Mouse (Mus musculus): Measurements from ENCODE around the gene Manf. TPM values are rescaled to one million over a fixed set of nuclear protein-coding genes. Genes with fewer than 3 reads are reported as not detected.

The Manf gene
- polyA plus RNA-seq, 1 experiment from 2014 or later = 188 TPM

DNA sequence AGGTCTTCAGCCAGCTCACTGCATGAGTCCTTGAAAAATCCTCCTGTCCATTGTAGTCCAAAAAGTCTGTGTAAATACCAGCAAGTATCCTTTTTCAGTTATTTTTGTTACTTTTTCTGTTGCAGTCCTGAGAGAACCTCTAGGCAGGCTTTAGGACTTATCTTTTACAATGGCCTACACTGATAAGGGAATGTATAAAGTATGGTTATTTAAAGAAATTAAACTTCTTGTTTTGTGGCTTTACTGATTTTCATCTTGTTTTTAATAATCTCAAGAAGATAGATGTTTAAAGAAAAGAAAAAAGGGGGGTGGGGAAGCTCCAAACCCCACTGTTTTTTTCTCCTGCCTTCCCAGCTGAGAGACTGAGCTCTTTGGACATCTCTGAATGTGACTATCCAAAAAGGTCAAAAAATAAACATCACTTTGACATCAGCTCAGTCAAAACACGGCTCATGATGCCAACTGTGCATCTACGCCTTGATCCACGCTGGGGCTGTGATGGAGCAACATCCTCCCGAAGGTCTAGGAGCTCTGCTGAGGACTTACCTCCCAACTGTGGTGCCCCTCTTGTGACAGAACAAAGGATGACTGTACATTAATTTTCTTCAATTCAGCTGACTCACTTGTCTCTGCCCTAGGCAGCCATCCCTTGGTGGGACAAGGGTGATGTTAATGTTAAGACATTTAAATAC lies 11.5 kb upstream of the Manf start:
- Histone ChIP-seq H3K27ac (ENCODE audit: low read depth, low read length) (no peak overlapping the region), H3K9ac (ENCODE audit: low read depth, low read length) (no peak overlapping the region), H3K36me3 (ENCODE audit: control insufficient read depth, insufficient read depth, low read length) (peaks cover 26% of the 10 kb centered on the region), H3K4me2 (ENCODE audit: low read length) (no peak overlapping the region), H3K9me3 (ENCODE audit: control insufficient read depth, low read length) (no peaks in the 10 kb centered on the region), H3K4me1 (ENCODE audit: control insufficient read depth, insufficient read depth, low read depth, low read length) (no peaks in the 10 kb centered on the region), H3K27me3 (replicated peaks; ENCODE audit: control insufficient read depth, insufficient read depth, low read length) (no peaks in the 10 kb centered on the region), H3K4me3 (ENCODE audit: low read length) (no peak overlapping the region)
- peak; percentile 27; the same call in 1 of the 2 replicates for ATAC-seq
- WGBS = 80% methylated on average over 4 of the region's 4 CpGs

DNA sequence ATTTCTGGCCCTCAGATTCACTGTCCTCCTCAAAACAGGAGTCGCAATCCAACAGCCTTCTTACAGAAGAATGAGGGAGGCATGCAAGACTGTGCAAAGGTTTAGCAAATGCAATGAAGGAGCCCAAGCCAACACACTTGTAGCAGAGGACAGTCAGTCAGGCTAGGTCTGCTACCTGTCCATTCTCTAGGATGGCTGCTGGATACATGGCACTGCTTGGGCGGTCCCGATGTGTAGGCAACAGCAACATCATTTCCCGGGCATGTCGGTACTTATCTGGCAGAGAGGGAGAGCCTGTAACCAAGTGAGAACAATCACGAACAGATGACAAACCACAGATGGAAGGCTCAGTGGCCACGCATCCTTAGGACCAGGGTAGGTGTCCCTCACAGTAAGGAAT lies 9.8 kb upstream of the Manf start:
- Histone ChIP-seq H3K9me3 (ENCODE audit: control insufficient read depth, low read length) (no peaks in the 10 kb centered on the region), H3K9ac (ENCODE audit: low read depth, low read length) (no peak overlapping the region), H3K4me3 (ENCODE audit: low read length) (no peak overlapping the region), H3K27me3 (replicated peaks; ENCODE audit: control insufficient read depth, insufficient read depth, low read length) (no peaks in the 10 kb centered on the region), H3K4me1 (ENCODE audit: control insufficient read depth, insufficient read depth, low read depth, low read length) (no peaks in the 10 kb centered on the region), H3K36me3 (ENCODE audit: control insufficient read depth, insufficient read depth, low read length) (peaks cover 30% of the 10 kb centered on the region), H3K4me2 (ENCODE audit: low read length) (no peak overlapping the region), H3K27ac (ENCODE audit: low read depth, low read length) (no peak overlapping the region)
- ATAC-seq = no peak
- 98% methylated on average over 7 of the region's 7 CpGs for WGBS

DNA sequence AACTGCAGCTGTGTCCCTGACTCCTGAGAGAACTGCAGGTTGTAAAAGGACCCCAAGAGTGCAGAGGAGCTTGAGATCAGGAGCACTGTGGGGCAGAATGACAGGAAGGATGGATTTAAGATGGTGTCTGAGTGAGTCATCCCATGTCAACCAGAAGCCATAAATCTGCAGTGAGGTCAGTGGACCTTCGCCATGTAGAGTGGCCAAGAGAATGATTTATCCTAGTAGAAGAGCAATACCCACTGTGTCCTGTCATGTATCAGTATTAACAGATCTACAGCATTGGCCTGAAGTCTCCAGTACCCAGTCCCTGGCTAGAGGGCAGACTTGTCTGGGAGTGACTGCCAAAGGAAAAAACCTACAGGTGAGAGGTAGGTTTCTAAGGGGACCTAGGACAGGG lies 7.1 kb upstream of the Manf start:
- no peak for ATAC-seq
- no peak overlapping the region for H3K27ac ChIP-seq (ENCODE audit: low read depth, low read length)
- H3K4me3 ChIP-seq (ENCODE audit: low read length) = no peak overlapping the region
- H3K4me2 ChIP-seq (ENCODE audit: low read length) = no peak overlapping the region
- H3K27me3 ChIP-seq (replicated peaks; ENCODE audit: control insufficient read depth, insufficient read depth, low read length) = no peaks in the 10 kb centered on the region
- no peak overlapping the region for H3K9ac ChIP-seq (ENCODE audit: low read depth, low read length)
- H3K4me1 ChIP-seq (ENCODE audit: control insufficient read depth, insufficient read depth, low read depth, low read length) = no peaks in the 10 kb centered on the region
- H3K9me3 ChIP-seq (ENCODE audit: control insufficient read depth, low read length) = no peaks in the 10 kb centered on the region
- peaks cover 27% of the 10 kb centered on the region for H3K36me3 ChIP-seq (ENCODE audit: control insufficient read depth, insufficient read depth, low read length)
- WGBS = 82% methylated on average over 1 of the region's 1 CpGs

DNA sequence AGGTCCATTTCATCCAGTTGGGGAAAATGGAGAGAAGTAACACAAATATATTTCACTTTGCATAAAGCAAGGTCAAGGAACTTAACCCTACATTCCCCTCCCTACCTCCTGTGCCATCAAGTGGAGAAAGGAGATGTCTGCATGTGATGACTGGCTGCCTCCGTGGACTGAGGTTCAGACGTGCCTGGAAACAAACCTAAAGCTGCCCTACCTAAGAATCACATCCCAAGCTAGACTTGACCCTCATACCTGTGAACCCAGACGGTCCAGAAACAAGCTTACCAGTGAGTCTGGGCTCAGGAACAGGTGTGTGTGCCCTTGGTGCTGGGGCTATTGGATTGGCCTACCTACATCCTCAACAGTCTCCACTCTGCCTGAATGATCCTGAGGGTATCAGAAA lies 1.5 kb upstream of the Manf start:
- H3K4me3 ChIP-seq (ENCODE audit: low read length) = no peak overlapping the region
- H3K27ac ChIP-seq (ENCODE audit: low read depth, low read length) = no peak overlapping the region
- H3K27me3 ChIP-seq (replicated peaks; ENCODE audit: control insufficient read depth, insufficient read depth, low read length) = no peaks in the 10 kb centered on the region
- H3K9me3 ChIP-seq (ENCODE audit: control insufficient read depth, low read length) = no peaks in the 10 kb centered on the region
- H3K4me1 ChIP-seq (ENCODE audit: control insufficient read depth, insufficient read depth, low read depth, low read length) = peaks cover 16% of the 10 kb centered on the region
- H3K36me3 ChIP-seq (ENCODE audit: control insufficient read depth, insufficient read depth, low read length) = peaks cover 23% of the 10 kb centered on the region
- WGBS = 58% methylated on average over 3 of the region's 3 CpGs
- H3K4me2 ChIP-seq (ENCODE audit: low read length) = peak overlapping the region; percentile 3; the same call in 1 of the 2 replicates
- ATAC-seq = no peak
- no peak overlapping the region for H3K9ac ChIP-seq (ENCODE audit: low read depth, low read length)

DNA sequence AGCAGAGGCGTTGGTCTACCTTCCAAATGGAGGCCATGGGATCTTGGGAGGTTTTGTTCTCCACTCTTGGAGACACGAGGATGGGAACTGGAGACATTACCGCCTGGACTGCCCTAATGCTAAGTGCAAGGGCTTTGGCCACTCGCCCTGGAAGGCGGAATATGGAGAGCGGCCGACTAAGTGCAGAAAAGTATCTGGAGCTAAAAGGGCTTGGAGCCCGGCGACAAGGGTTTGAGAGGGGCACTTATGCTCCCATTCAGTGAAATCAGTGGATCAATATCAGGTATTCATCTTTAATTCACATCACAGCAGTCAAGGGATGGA lies 735 bp upstream of the Manf start:
- under 1% methylated on average over 9 of the region's 9 CpGs for WGBS
- Histone ChIP-seq H3K4me1 (ENCODE audit: control insufficient read depth, insufficient read depth, low read depth, low read length) (peaks cover 18% of the 10 kb centered on the region), H3K4me2 (ENCODE audit: low read length) (peak overlapping the region; percentile 73), H3K9me3 (ENCODE audit: control insufficient read depth, low read length) (no peaks in the 10 kb centered on the region), H3K9ac (ENCODE audit: low read depth, low read length) (peak overlapping the region; percentile 68), H3K36me3 (ENCODE audit: control insufficient read depth, insufficient read depth, low read length) (peaks cover 28% of the 10 kb centered on the region), H3K27me3 (replicated peaks; ENCODE audit: control insufficient read depth, insufficient read depth, low read length) (no peaks in the 10 kb centered on the region), H3K4me3 (ENCODE audit: low read length) (peak overlapping the region; percentile 69), H3K27ac (ENCODE audit: low read depth, low read length) (peak overlapping the region; percentile 82)
- no peak for ATAC-seq

DNA sequence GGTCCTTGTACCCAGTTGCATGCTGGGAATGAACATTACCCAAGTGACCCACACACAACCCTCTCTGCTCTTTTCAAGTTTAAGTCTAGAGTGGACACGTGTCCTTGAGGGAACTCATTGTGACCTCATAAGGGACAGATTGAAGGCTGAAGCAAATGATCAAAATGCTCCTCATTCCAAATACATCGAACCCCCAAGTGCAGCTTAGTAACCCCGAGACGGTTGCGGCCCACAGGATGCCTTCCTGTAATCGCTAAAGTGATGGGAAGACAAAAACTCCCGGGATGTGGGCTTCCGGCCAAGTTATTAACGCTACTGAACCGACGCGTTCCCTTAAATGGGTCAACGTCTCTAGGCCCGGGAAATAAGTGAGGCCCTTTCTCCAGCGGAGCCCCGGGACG lies 438 bp downstream of the Manf start:
- under 1% methylated on average over 17 of the region's 17 CpGs for WGBS
- Histone ChIP-seq H3K36me3 (ENCODE audit: control insufficient read depth, insufficient read depth, low read length) (peaks cover 20% of the 10 kb centered on the region), H3K9me3 (ENCODE audit: control insufficient read depth, low read length) (no peaks in the 10 kb centered on the region), H3K27ac (ENCODE audit: low read depth, low read length) (peak overlapping the region; percentile 85), H3K4me2 (ENCODE audit: low read length) (peak overlapping the region; percentile 77), H3K4me1 (ENCODE audit: control insufficient read depth, insufficient read depth, low read depth, low read length) (peaks cover 20% of the 10 kb centered on the region), H3K27me3 (replicated peaks; ENCODE audit: control insufficient read depth, insufficient read depth, low read length) (no peaks in the 10 kb centered on the region), H3K9ac (ENCODE audit: low read depth, low read length) (peak overlapping the region; percentile 83), H3K4me3 (ENCODE audit: low read length) (peak overlapping the region; percentile 69)
- no peak for ATAC-seq

DNA sequence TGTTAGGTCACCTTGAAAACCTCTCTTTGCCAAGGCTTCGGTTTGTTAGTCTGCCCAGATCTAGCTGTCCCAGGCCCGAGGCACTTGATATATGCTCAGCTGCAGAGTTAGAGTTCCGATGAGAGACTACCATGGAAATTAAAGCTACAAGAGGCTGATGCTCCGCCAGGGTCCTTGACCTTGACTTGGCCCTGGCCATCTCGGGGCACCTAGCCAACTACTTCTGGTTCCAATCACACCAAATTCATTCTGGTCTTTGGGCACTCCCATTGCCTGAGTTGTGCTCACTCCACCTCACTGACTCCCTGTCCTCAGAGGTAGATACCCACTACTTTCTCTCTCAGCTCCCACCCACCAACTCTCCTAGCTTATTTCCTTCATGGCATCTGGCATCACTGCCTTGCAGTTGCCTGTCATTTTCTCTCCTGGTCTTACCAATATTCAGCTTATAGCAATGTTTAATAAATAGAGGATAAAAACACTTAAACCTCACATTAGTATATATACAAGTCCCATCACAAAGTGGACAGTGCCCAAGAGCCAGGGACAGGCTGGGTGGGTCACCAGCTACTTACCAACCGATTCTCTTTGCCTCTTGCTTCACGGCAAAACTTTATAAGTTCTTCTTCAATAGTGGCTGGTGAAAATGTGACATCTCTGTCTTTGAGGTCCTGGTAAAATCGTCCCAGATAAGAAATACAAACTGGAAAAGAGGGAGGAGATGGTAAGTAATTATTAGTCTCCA lies 1.1 kb downstream of the Manf start:
- Histone ChIP-seq H3K9ac (ENCODE audit: low read depth, low read length) (peak overlapping the region; percentile 83; the same call in 1 of the 2 replicates), H3K9me3 (ENCODE audit: control insufficient read depth, low read length) (no peaks in the 10 kb centered on the region), H3K27me3 (replicated peaks; ENCODE audit: control insufficient read depth, insufficient read depth, low read length) (no peaks in the 10 kb centered on the region), H3K4me1 (ENCODE audit: control insufficient read depth, insufficient read depth, low read depth, low read length) (peaks cover 23% of the 10 kb centered on the region), H3K4me3 (ENCODE audit: low read length) (peak overlapping the region; percentile 69), H3K36me3 (ENCODE audit: control insufficient read depth, insufficient read depth, low read length) (peaks cover 19% of the 10 kb centered on the region), H3K27ac (ENCODE audit: low read depth, low read length) (no peak overlapping the region), H3K4me2 (ENCODE audit: low read length) (peak overlapping the region; percentile 77)
- ATAC-seq = no peak
- WGBS = 71% methylated on average over 8 of the region's 8 CpGs

DNA sequence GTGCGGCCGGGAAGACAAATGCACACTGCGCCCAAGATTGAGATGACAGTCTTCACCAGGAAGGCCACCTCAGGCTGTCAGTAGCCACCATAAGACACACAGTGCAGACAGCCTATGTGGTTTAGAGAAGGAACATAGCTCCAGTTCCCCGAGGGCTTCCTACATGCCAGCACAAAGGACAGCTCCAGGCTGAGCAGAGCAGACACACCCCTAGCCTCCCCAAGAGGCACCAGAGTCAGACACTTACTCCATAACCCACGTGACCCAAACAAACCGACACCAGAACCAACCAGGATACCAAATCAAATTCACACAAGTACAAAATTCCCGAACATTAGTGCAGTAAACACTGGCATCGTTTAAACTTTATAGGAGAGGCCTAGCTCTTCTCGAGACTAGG lies 2.5 kb downstream of the Manf start:
- H3K27me3 ChIP-seq (replicated peaks; ENCODE audit: control insufficient read depth, insufficient read depth, low read length) = no peaks in the 10 kb centered on the region
- H3K27ac ChIP-seq (ENCODE audit: low read depth, low read length) = no peak overlapping the region
- WGBS = 87% methylated on average over 9 of the region's 9 CpGs
- H3K4me1 ChIP-seq (ENCODE audit: control insufficient read depth, insufficient read depth, low read depth, low read length) = peaks cover 34% of the 10 kb centered on the region
- no peak overlapping the region for H3K4me3 ChIP-seq (ENCODE audit: low read length)
- no peaks in the 10 kb centered on the region for H3K9me3 ChIP-seq (ENCODE audit: control insufficient read depth, low read length)
- H3K36me3 ChIP-seq (ENCODE audit: control insufficient read depth, insufficient read depth, low read length) = peaks cover 23% of the 10 kb centered on the region
- no peak overlapping the region for H3K9ac ChIP-seq (ENCODE audit: low read depth, low read length)
- no peak overlapping the region for H3K4me2 ChIP-seq (ENCODE audit: low read length)
- no peak for ATAC-seq

DNA sequence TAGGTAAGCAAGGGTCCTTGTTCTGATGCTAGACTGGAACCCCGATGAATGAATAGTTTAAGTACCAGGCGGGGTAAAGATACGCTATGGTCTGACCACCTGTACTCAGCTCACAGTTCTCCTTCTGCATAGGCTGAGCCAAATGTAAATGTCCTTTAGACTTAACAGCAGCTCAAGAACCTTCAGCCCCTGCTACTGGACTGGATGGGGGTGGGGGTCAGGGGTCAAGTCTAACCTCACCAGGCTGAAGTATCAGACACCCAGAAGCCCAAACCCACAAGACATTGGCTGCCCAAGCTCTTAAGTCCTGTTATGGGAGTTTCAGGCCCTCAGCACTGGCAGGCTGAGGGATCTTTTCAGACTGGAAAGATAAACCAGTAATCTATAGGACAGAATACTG lies 3.4 kb downstream of the Manf start:
- 96% methylated on average over 3 of the region's 3 CpGs for WGBS
- Histone ChIP-seq H3K4me2 (ENCODE audit: low read length) (no peak overlapping the region), H3K4me3 (ENCODE audit: low read length) (no peak overlapping the region), H3K36me3 (ENCODE audit: control insufficient read depth, insufficient read depth, low read length) (peaks cover 26% of the 10 kb centered on the region), H3K27me3 (replicated peaks; ENCODE audit: control insufficient read depth, insufficient read depth, low read length) (no peaks in the 10 kb centered on the region), H3K9ac (ENCODE audit: low read depth, low read length) (no peak overlapping the region; the same call in 1 of the 2 replicates), H3K4me1 (ENCODE audit: control insufficient read depth, insufficient read depth, low read depth, low read length) (peaks cover 42% of the 10 kb centered on the region), H3K27ac (ENCODE audit: low read depth, low read length) (no peak overlapping the region), H3K9me3 (ENCODE audit: control insufficient read depth, low read length) (no peaks in the 10 kb centered on the region)
- no peak for ATAC-seq

Data from hindbrain, embryonic 16.5 days (tissue).